Mouse (Mus musculus): ENCODE measurements around the gene Hpn.
A peak's percentile ranks its signal among the peaks of the same experiment; 100 is the strongest.

Gene Hpn

DNA sequence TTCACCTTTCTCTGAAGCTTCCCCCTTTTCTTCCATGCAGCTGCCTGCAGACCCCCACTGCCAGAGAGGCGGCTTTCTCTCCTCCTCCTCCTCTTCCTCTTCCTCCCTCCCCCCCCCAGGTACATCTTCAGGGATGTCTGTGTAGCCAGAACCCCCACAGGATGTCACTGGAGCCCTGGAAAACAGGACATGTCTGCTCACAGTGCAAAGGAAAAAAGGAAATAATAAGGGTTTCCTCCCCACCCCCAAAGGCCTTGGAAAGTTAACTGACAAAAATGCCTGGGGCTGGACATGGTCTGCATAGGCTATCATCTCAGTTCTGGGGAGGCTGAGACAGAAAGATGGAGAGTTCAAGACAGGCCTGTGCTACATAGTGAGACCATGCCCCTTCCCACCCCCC is 34.0 kb downstream of the Hpn start:
- no peak for DNase-seq (ENCODE audit: low spot score)

DNA sequence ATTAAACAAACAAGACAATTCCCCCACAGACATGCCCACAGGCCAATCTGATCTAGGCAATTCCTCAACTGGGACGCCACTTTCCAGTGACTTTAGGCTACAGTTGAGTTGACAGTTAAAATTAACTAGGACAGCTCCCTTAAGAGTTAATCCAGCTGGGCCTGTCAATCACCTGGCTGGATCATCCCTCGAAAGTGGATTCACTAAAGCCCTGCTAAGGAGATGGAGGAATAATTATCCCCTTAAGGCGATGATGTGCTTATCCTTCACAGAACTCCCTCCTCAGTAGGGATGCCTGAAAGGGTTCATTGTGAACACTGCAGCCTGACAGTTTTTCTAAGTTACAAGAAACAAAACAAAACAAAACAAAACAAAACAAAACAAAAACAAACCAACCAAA is 34.5 kb downstream of the Hpn start:
- no peak for DNase-seq (ENCODE audit: low spot score)

- no peak for DNase-seq (ENCODE audit: low spot score)
Measured at GRCm38 (mm10) chr7:31079670-31080069, 35.4 kb downstream of the Hpn start.

GRCm38 (mm10) chr7:31077885-31078445 is 37.1 kb downstream of the Hpn start:
- DNase-seq (ENCODE audit: low spot score), result no peak

DNA sequence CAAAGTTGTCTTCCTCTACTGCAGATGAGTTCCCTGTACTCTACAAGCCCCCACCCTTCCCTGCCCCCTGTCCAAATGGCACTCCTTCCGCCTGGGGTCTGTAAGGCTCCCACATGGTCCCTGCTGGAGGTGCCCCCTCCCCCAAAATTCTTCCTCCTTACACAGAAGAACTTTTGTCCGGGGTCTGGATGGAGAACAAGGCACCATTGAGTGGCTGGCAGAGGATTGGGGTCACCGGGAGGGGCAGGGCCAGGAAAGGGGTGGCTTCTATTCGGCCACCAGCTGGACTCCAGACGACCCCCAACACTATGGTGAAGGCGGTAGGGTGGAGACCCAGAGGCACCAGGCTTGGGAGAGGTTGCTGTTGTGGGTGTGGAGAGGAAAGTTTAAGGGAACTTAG is 37.6 kb downstream of the Hpn start:
- DNase-seq (ENCODE audit: low spot score), result no peak

DNA sequence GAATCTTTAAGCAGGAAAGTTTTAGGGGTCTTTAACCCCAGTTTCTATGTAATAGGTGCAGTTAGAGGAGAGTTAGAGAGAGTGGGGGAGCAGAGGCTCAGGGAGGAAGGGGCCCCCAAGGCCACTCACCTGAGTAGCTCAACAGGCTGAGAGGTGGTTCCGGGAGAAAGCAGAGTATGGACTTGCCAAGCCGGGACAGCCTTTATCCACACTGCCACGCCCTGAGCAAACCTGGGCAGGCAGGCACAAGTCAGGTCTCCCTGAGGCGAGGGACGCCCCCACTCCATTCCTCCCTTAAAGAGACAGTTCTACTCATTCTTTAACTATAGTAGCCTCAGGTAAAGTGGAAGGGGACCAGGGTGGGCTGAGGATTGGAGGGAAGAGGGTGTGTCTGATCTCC is 38.6 kb downstream of the Hpn start, which contains the start of gene Fxyd3:
Gene Fxyd3, minus strand, starts transcription at position 213 of the 400 bp plus-strand sequence.
- no peak for DNase-seq (ENCODE audit: low spot score)

DNA sequence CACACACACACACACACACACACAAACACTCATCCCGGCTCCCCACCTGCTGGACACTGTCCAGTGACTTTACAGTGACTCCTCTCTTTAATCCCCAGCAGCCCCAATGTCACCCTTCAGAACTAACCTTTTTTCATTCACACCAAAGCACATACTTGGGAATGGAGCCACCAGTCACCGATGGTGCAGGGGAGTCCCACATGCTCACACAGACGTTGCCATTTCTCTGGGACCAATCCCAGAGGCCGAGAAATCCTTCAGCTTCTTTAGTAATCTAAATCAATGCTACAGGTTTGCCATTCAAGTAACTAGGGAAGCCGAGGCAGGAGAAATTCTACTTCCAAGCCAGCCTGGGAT is 40.4 kb downstream of the Hpn start:
- no peak for DNase-seq (ENCODE audit: low spot score)

- DNase-seq (ENCODE audit: low spot score), result no peak
Measured at GRCm38 (mm10) chr7:31074061-31074712, 40.9 kb downstream of the Hpn start.

GRCm38 (mm10) chr7:31073546-31073945 is 41.5 kb downstream of the Hpn start:
- DNase-seq (ENCODE audit: low spot score), result no peak

GRCm38 (mm10) chr7:31072326-31072725 is 42.8 kb downstream of the Hpn start:
- no peak for DNase-seq (ENCODE audit: low spot score)

DNA sequence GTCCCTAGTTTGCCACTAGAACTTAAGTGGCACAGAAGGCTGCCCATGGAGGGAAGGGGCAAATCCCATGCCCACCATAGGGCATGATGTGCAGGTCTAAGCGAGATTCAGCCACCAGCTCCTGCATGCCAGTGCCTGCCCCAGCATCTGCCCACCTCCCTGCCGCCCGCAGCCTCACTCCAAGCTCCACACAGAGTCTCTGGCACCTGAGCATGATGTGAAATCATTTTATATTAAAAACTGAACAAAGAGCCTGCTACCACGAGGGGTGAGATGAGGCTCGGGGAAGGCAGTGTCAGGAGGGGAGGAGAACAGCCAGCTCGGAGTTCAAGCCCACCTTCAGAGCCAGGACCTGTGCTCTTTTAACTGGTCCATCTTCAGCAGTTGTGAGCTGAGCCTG is 44.8 kb downstream of the Hpn start:
- no peak for DNase-seq (ENCODE audit: low spot score)

DNA sequence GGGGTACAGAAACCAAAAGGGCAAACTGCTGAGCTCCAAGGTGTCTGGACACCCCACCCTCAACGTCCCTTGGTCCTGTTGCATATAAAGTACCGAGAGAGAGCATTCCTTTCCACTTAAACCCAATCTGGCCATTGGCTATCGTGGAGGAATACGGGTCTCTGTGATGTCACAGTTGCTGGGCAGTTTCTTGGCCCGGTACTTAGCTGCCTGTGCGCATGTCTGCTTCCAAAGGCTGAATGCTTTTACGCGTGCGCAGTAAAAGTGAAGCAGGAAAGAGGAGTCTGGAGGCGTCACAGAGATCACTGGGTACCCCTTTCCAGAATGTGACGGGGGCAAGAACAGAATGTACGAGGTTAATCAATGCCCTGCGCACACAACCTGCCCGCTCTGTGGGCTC is 45.6 kb downstream of the Hpn start:
- DNase-seq (ENCODE audit: low spot score), result no peak

GRCm38 (mm10) chr7:31067836-31068235 is 47.3 kb downstream of the Hpn start:
- no peak for DNase-seq (ENCODE audit: low spot score)

GRCm38 (mm10) chr7:31063074-31063560 is 52.0 kb downstream of the Hpn start:
- no peak for DNase-seq (ENCODE audit: low spot score)

GRCm38 (mm10) chr7:31060621-31061010 is 54.5 kb downstream of the Hpn start:
- DNase-seq (ENCODE audit: low spot score), result no peak

- DNase-seq (ENCODE audit: low spot score), result no peak
Measured at GRCm38 (mm10) chr7:31059919-31060620, 55.0 kb downstream of the Hpn start.

- DNase-seq (ENCODE audit: low spot score), result peak; percentile 42
Measured at GRCm38 (mm10) chr7:31059108-31059507, 56.0 kb downstream of the Hpn start, which contains the start of gene Lgi4. Gene Lgi4 (plus strand): TSS chr7:31059342.

GRCm38 (mm10) chr7:31058211-31058610 is 56.9 kb downstream of the Hpn start:
- DNase-seq (ENCODE audit: low spot score), result no peak

DNA sequence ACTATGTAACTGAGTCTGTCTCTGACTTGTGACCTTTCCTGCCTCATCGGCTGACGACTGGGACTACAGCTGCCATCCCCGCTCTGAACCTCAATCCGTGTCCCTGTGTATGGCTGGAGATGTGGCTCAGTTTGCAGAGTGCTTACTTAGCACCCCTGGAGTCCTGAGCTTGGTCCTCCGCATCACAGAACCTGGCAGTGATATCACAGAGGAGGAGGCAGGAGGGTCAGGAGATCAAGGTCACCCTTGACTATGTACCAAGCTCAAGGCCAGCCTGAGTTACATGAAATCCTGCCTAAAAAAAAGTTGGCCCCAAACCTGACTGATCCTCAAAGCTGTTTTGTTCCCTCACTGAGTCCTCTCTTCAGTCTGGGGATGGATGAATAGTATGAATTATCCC is 57.4 kb downstream of the Hpn start:
- no peak for DNase-seq (ENCODE audit: low spot score)

DNA sequence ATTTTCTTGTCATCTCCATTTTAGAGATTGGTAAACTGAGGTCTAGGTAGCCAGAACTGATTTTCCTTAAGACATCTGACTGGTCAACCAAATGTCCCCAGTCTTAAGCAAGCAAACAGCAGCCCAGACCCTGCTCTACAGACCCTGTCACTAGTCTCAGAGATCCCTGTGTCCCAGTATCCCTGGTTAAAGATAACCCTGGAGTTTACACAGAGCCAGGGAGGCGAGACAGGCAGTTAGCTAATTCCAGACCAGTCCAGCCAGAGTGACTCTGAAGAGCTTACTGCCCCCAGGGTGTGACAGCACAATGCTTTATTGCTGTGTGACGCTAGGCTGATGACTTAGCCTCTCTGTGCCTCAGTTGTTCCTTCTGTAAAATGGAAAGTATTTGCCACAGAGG is 58.0 kb downstream of the Hpn start, which contains the start of gene Fxyd1:
Gene Fxyd1, minus strand, starts transcription at position 129 of the 400 bp plus-strand sequence.
- no peak for DNase-seq (ENCODE audit: low spot score)

DNA sequence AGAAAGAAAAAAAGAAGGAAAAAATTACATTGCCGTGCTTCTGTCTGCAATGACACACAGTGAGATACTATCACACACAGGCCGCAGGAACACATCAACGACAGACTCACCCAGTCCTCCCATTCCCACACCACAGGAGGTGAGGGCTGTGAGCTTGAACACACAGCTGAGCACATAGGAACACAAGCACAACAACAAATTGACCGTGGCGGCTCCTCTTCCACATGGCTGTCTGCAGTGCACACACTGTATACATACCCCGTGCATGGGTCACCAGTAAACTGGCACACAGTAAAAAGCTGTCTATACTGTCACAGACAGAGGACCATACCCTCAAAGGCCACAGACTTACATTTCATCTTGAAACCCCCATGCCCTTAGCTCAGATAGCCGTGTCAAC is 58.6 kb downstream of the Hpn start:
- no peak for DNase-seq (ENCODE audit: low spot score)

- no peak for DNase-seq (ENCODE audit: low spot score)
Measured at GRCm38 (mm10) chr7:31055883-31056282, 59.2 kb downstream of the Hpn start.

DNA sequence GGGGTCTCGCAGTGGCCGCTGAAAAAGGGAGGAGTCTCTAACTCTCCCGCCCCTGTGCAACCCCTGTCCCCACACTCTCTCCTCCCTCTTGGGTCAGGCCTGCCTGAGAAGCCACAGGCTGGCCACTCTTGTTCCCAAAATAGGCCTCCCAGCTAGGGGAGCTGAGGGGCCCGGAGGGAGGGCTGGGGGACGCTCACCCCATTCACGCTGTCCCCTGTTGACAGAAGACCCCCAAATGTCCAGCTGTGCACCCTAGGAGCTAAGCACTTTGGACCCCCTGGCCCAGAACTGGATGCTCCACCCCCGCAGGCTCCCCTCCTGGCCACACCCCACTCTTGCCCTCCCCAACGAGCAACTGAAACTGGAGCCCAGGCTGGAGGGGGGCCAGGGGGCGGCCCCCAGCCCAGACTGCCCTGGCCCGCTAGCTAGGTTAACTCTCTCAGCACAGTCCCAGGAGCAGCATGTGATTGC is 59.7 kb downstream of the Hpn start:
- no peak for DNase-seq (ENCODE audit: low spot score)
